Mouse (Mus musculus) forebrain, postnatal 0 days (tissue): ENCODE measurements at regions not wholly inside any gene's neighbourhood (a gene's known extent, or its start where the extent isn't known, plus 50 kb on each side); places are given as distances from the start of the nearest gene placed in this dataset.

ENCODE experiments used
- ATAC-seq: fragments of 200-750 bp; cut with Nextera tagmentation; 2 replicates; pipeline ENCODE4 v1.8.0; 2017; ENCODE audit warnings: mild to moderate bottlenecking, moderate library complexity
- DNase-seq: peaks from one replicate; pipeline ENCODE4 v3.0.0-alpha.2; 2015
- H3K27ac ChIP-seq: fragments of 300-500 bp; sonication (generic); 2 replicates; pipeline ENCODE4 v1.5.1; 2014; ENCODE audit warnings: low read depth, mild to moderate bottlenecking, antibody characterized with exemption, low read length, moderate library complexity, mixed read lengths
- H3K27me3 ChIP-seq: fragments of 300-500 bp; sonication (generic); 2 replicates; pipeline ENCODE4 v1.6.1; 2014; ENCODE audit warnings: mild to moderate bottlenecking, low read length, mixed read lengths; ENCODE audit not compliant: insufficient read depth
- H3K36me3 ChIP-seq: fragments of 300-500 bp; sonication (generic); 2 replicates; pipeline ENCODE4 v1.6.1; 2014; ENCODE audit warnings: mild to moderate bottlenecking, moderate library complexity; ENCODE audit not compliant: insufficient read depth
- H3K4me1 ChIP-seq: fragments of 300-500 bp; sonication (generic); 2 replicates; pipeline ENCODE4 v1.6.1; 2014; ENCODE audit warnings: antibody characterized with exemption; ENCODE audit not compliant: insufficient read depth
- H3K4me2 ChIP-seq: fragments of 300-500 bp; sonication (generic); 2 replicates; pipeline ENCODE4 v1.6.1; 2014; ENCODE audit warnings: low read depth, mild to moderate bottlenecking, moderate library complexity
- H3K4me3 ChIP-seq: fragments of 300-500 bp; sonication (generic); 2 replicates; pipeline ENCODE4 v1.5.1; 2014; ENCODE audit warnings: low read depth, low read length, mixed read lengths
- H3K9ac ChIP-seq: fragments of 300-500 bp; sonication (generic); 2 replicates; pipeline ENCODE4 v1.6.1; 2014; ENCODE audit warnings: mild to moderate bottlenecking
- H3K9me3 ChIP-seq: fragments of 300-500 bp; sonication (generic); 2 replicates; pipeline ENCODE4 v1.6.1; 2016; ENCODE audit warnings: low read length
- CTCF ChIP-seq: sonication (generic); IDR thresholded peaks from 2 replicates; pipeline ENCODE4 v1.5.1; 2016; ENCODE audit warnings: antibody characterized with exemption, control low read depth, low read depth
- WGBS: fragments of 180-500 bp; shearing (Covaris S2); extraction: QIAGEN DNeasy Blood & Tissue Kit; methylation state at CpG from one replicate; pipeline ENCODE4 v1.1.7; 2014; 5-methylcytosine and 5-hydroxymethylcytosine counted together

GRCm38 (mm10) chr11:111599456-111599855 lies 533.5 kb downstream of the Kcnj2 start:
- no peak overlapping the region for H3K4me2 ChIP-seq
- no peak for TF ChIP-seq CTCF

GRCm38 (mm10) chr11:111605146-111605545 lies 539.2 kb downstream of the Kcnj2 start:
- Histone ChIP-seq H3K36me3 (no peaks in the 10 kb centered on the region), H3K27ac (no peak overlapping the region), H3K4me3 (no peak overlapping the region), H3K9me3 (no peaks in the 10 kb centered on the region), H3K9ac (no peak overlapping the region), H3K4me1 (no peaks in the 10 kb centered on the region), H3K4me2 (no peak overlapping the region), H3K27me3 (no peaks in the 10 kb centered on the region)
- ATAC-seq (no peak), DNase-seq (no peak)
- WGBS: 85% methylated on average over 11 of the region's 11 CpGs
- TF ChIP-seq CTCF: no peak

More at GRCm38 (mm10) chr11:111599456-111599855, 533.5 kb downstream of the Kcnj2 start:
- no peaks in the 10 kb centered on the region for H3K36me3 ChIP-seq
- ATAC-seq: no peak
- no peak overlapping the region for H3K27ac ChIP-seq
- no peak for DNase-seq
- H3K27me3 ChIP-seq: no peaks in the 10 kb centered on the region
- no peaks in the 10 kb centered on the region for H3K4me1 ChIP-seq
- H3K9ac ChIP-seq: no peak overlapping the region
- H3K9me3 ChIP-seq: no peaks in the 10 kb centered on the region
- no peak overlapping the region for H3K4me3 ChIP-seq

- Histone ChIP-seq H3K4me1 (no peaks in the 10 kb centered on the region; the same call in 1 of the 2 replicates), H3K4me3 (no peak overlapping the region), H3K36me3 (no peaks in the 10 kb centered on the region), H3K9me3 (no peaks in the 10 kb centered on the region), H3K27me3 (no peaks in the 10 kb centered on the region), H3K4me2 (no peak overlapping the region), H3K27ac (no peak overlapping the region), H3K9ac (no peak overlapping the region)
- no peak for ATAC-seq
- peak; percentile 20 for DNase-seq
- TF ChIP-seq CTCF: no peak
- WGBS: 21% methylated on average over 5 of the region's 5 CpGs
These were observed 544.6 kb downstream of the Kcnj2 start for GRCm38 (mm10) chr11:111610522-111611015.

DNA sequence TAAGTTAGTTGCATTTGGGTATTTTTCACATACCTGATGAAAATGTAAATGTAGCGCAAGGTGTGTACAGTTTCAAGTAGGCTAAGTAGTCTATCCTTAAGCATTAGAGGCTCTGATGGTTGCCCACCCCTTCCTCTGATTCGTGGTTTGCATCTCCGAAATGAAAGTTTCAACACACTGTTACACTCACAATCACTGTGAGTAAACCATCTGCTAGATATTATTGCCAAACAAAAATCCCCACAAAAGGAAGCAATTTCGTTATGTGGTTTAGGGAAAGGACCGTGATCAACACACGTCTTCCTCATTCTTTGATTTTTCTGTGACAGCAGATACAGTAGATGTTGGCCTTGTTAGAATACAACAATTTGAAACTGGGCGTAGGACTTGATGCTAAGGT lies 577.6 kb downstream of the Kcnj2 start:
- no peak overlapping the region for H3K9ac ChIP-seq
- no peak for TF ChIP-seq CTCF
- WGBS: 80% methylated on average over 7 of the region's 7 CpGs
- no peaks in the 10 kb centered on the region for H3K4me1 ChIP-seq
- H3K4me2 ChIP-seq: no peak overlapping the region
- no peak overlapping the region for H3K27ac ChIP-seq
- ATAC-seq (no peak), DNase-seq (no peak)
- no peaks in the 10 kb centered on the region for H3K27me3 ChIP-seq
- no peaks in the 10 kb centered on the region for H3K36me3 ChIP-seq
- H3K4me3 ChIP-seq: no peak overlapping the region
- H3K9me3 ChIP-seq: no peaks in the 10 kb centered on the region

DNA sequence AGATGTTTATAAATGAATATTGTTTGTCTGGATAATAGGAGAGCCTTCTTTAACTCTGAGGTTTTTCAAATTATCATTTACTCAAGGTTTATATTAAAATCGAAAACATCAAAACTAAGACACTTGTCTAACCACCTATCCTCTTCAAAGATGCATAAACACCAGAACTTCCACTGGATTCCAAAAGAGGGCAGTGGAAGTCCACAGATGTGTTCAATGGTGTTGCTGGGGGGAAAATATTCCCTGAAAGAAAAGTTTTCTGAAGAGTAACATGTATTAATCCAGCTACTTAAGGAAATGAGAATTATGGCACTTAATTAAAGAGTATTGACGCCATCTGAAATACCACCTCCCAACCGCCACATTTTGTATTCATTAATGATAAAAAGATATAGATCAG lies 586.9 kb downstream of the Kcnj2 start:
- Histone ChIP-seq H3K27ac (no peak overlapping the region), H3K9me3 (no peaks in the 10 kb centered on the region), H3K4me1 (no peaks in the 10 kb centered on the region), H3K4me3 (no peak overlapping the region), H3K36me3 (no peaks in the 10 kb centered on the region), H3K9ac (no peak overlapping the region), H3K4me2 (no peak overlapping the region), H3K27me3 (no peaks in the 10 kb centered on the region)
- WGBS: 25% methylated on average over 3 of the region's 3 CpGs
- peak; percentile 83 for DNase-seq
- peak; percentile 88 for TF ChIP-seq CTCF
- ATAC-seq: no peak

DNA sequence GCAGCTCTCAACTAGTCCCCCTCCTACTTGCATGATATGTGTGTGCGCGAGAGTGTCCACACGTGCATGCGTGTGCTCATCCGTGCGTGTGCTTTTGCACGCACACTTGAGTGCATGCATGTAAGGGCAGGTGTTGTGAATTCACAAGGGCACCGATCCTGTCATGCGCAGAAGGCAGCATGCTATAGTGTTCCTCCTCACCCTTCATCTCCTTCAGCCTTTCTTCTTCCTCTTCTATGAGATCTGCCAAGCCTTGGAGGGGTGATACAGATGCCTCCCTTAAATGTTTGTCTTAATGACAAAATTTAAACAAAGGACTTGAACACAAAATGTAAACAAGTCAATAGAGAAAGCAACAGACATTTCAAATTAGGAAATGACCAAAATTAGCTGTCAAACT lies 591.8 kb downstream of the Kcnj2 start:
- no peak overlapping the region for H3K27ac ChIP-seq
- H3K4me2 ChIP-seq: no peak overlapping the region
- no peak for DNase-seq

DNA sequence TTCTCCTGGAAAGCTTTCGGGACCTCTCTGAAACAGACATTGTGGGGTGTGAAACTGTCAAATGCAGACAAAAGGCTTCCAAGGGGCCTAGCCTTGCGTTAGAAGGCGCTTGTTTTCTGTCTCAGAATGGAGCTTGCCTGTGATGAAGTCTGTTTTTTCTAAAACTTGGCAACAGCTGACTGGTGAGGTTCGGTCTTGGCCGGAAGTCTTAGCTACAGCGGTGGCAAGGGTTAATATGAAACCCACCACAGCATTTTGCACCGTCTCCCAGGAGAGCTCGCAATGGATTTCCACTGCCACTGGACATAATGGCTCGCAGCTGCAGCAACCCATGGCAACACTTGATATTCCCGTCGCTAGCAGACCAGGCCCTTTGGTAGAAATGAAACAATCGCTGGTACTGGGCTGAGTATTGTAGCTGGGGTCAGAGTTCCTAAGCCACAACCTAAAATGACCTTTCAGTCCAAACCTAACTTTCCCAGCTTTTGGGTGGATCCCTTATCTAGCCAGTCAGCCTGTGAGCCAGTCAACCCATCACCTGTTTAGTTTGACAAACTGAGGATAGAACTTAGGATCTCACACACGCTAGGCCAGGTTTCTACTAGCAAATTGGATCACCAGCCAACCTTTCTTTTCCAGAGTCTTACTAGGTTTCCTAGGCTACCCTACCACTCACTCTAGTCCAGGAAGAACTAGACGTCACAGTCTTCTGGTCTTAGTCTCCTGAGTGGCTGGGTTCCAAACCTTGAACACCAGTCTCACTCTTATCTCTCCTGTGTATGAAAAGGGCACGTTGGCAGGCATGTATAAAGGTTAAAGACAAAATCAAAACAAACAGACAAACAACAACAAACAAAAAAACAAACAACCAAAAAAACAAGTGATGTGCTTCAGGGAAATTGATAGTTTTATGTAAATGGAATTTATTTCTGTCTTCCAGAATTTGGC lies 592.7 kb downstream of the Kcnj2 start:
- Histone ChIP-seq H3K9ac (no peak overlapping the region), H3K27ac (no peak overlapping the region), H3K4me3 (no peak overlapping the region), H3K9me3 (no peaks in the 10 kb centered on the region), H3K4me1 (no peaks in the 10 kb centered on the region), H3K4me2 (no peak overlapping the region), H3K36me3 (no peaks in the 10 kb centered on the region), H3K27me3 (no peaks in the 10 kb centered on the region)
- DNase-seq: peak; percentile 38
- 19% methylated on average over 15 of the region's 15 CpGs for WGBS
- TF ChIP-seq CTCF: no peak
- ATAC-seq: peak; percentile 51; the same call in 1 of the 2 replicates

More for the DNA sequence above, 591.8 kb downstream of the Kcnj2 start:
- no peaks in the 10 kb centered on the region for H3K9me3 ChIP-seq
- no peaks in the 10 kb centered on the region for H3K4me1 ChIP-seq
- ATAC-seq: no peak
- TF ChIP-seq CTCF: no peak
- no peak overlapping the region for H3K9ac ChIP-seq
- H3K36me3 ChIP-seq: no peaks in the 10 kb centered on the region
- H3K27me3 ChIP-seq: no peaks in the 10 kb centered on the region
- 79% methylated on average over 9 of the region's 9 CpGs for WGBS
- no peak overlapping the region for H3K4me3 ChIP-seq
